Mouse (Mus musculus) embryonic facial prominence, embryonic 10.5 days (tissue): Measurements from ENCODE around the gene Man1b1. TPM values are rescaled to one million over a fixed set of nuclear protein-coding genes. Genes with fewer than 3 reads are reported as not detected.

Experiments used
- DNase-seq: peaks from one replicate; pipeline ENCODE4 v3.0.0-alpha.2; 2017; ENCODE audit warnings: low spot score
- H3K27ac ChIP-seq: fragments of 300-500 bp; sonication (generic); replicated peaks from 2 replicates; pipeline ENCODE4 v1.5.1; 2016; ENCODE audit warnings: mild to moderate bottlenecking
- H3K27me3 ChIP-seq: fragments of 300-500 bp; sonication (generic); replicated peaks from 2 replicates; pipeline ENCODE4 v1.6.1; 2016; ENCODE audit warnings: low read depth, mild to moderate bottlenecking; ENCODE audit not compliant: poor library complexity, severe bottlenecking
- H3K36me3 ChIP-seq: fragments of 300-500 bp; sonication (generic); replicated peaks from 2 replicates; pipeline ENCODE4 v1.6.1; 2016; ENCODE audit warnings: mild to moderate bottlenecking, moderate library complexity
- H3K4me1 ChIP-seq: fragments of 300-500 bp; sonication (generic); 2 replicates; pipeline ENCODE4 v1.6.1; 2016
- H3K4me3 ChIP-seq: fragments of 300-500 bp; sonication (generic); 2 replicates; pipeline ENCODE4 v1.5.1; 2016; ENCODE audit warnings: mild to moderate bottlenecking, moderate library complexity
- H3K9me3 ChIP-seq: fragments of 300-500 bp; sonication (generic); 2 replicates; pipeline ENCODE4 v1.6.1; 2016; ENCODE audit warnings: mild to moderate bottlenecking
- WGBS: fragments of 180-500 bp; shearing (Covaris S2); methylation state at CpG from one replicate; pipeline ENCODE4 v1.1.7; 2016; 5-methylcytosine and 5-hydroxymethylcytosine counted together
- polyA plus RNA-seq: library from polyadenylated mRNA; unstranded; fragments of >200 nt; fragmentation: Nextera tagmentation; extraction: Ambion mirVana; gene quantifications from 2 replicates; pipeline ENCODE4 v1.2.1, GENCODE M21; 2016

Gene Man1b1
- polyA plus RNA-seq, 1 experiment from 2014 or later = 51.9 TPM

DNA sequence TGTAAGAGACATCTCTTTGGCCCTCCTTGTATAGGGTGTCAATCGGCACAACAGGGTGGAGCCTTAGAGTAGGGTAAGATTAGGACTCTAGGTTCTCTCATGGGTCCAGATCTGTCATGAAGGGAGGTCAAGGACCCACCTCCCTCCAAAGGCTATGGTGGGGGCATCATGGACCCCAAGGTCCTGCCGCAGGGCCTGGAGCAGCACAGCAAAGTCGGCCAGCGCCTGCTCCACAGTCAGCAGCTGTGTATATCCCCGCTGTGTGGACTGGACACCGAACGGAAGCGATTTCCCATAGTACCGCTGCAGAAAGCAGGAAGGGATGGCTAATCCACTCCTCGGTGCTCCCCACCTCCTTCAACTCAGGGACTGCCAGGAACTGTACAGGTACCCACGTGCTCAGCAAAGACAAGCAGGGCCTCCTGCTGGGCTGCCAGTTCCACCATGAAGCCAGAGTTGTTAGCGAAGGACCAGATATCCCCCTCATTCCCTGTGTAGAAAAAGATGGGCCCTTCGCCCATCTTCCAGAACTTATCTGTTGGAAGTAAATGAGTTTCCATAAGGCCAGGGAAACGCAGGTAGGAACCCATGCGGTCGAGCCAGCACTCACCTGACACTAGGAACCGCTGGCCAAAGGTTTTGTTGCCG, 23.4 kb downstream of the Man1b1 start:
- Histone ChIP-seq H3K27ac (peak overlapping the region; percentile 55; the same call in 1 of the 2 replicates), H3K36me3 (peaks cover 38% of the 10 kb centered on the region), H3K4me1 (peaks cover 23% of the 10 kb centered on the region), H3K9me3 (no peaks in the 10 kb centered on the region), H3K27me3 (no peaks in the 10 kb centered on the region), H3K4me3 (peak overlapping the region; percentile 70)
- 41% methylated on average over 18 of the region's 18 CpGs for WGBS
- DNase-seq = peak; percentile 11

DNA sequence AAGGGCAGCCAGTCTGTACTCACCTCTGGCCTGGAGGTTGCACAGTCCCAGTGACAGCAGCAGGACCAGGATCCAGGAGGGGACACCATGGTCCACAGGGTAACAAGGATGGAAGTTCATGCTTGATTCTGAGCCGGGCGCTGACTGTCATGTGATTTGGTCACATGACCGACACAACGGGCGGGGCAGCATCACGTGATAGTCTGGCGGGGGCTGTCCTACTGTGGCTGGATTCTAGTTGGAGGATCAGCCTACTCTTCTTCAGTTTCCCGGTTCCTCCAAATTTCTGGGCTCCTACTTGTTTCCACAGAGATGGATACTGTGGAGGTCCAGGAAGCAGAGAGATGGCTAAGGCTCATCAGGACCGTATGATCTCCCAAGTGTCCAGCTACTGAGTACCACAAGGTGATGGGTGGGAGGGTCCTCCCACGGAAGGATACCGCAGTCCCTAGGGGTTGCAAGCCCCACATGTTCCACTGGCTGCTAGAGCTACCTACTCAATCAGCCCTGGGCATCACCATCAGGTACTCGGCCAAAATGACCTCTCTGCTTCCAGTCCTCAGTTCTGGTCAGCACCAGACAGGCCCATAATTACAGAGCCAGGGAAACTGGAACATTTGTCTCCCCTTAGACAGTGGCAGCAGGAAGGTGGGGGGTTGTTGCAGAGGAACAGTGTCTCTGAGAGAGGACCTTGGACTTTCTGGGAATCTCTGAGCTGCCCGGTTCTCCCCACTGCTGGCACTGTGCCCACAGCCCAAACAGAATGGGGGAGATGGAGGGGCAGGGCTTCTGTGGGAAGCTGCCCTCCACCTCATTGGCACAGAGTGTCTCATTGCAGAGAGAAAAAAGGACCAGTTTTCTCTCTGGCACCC, 24.3 kb downstream of the Man1b1 start, which contains the start of gene Dpp7:
Gene Dpp7, minus strand, starts transcription at position 152 of the 872 bp plus-strand sequence.
- H3K27ac ChIP-seq = peak within 1 kb of the TSS; percentile 81
- H3K36me3 ChIP-seq = peaks cover 29% of the 10 kb centered on the region
- peaks cover 23% of the 10 kb centered on the region for H3K4me1 ChIP-seq
- 7% methylated on average over 13 of the region's 13 CpGs for WGBS
- no peaks in the 10 kb centered on the region for H3K9me3 ChIP-seq
- peak within 1 kb of the TSS; percentile 70 for H3K4me3 ChIP-seq
- peak; percentile 91 for DNase-seq
- H3K27me3 ChIP-seq = no peaks in the 10 kb centered on the region

DNA sequence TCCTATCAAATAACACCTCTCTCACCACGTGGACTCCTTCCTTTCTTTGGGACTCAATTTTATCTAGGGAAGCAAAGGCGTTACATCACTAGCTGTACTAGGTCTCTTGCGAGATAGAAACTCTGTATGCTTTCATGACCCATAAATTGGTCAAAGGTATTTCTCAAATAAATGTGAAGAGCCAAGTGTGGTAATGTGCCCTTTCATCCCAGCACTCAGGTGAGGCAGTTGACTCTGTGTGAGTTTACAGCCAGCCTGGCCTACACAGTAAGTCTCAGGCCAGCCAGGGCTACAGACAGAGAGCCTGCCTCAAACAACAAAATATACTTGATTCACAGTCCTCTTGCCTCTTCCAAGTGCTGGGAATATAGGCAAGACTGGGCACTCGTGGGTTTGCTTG, 27.7 kb downstream of the Man1b1 start:
- Histone ChIP-seq H3K9me3 (no peaks in the 10 kb centered on the region), H3K4me1 (peaks cover 24% of the 10 kb centered on the region), H3K36me3 (no peaks in the 10 kb centered on the region), H3K4me3 (no peak overlapping the region), H3K27me3 (peaks cover 30% of the 10 kb centered on the region), H3K27ac (no peak overlapping the region)
- no peak for DNase-seq
- WGBS = 79% methylated on average over 4 of the region's 4 CpGs

DNA sequence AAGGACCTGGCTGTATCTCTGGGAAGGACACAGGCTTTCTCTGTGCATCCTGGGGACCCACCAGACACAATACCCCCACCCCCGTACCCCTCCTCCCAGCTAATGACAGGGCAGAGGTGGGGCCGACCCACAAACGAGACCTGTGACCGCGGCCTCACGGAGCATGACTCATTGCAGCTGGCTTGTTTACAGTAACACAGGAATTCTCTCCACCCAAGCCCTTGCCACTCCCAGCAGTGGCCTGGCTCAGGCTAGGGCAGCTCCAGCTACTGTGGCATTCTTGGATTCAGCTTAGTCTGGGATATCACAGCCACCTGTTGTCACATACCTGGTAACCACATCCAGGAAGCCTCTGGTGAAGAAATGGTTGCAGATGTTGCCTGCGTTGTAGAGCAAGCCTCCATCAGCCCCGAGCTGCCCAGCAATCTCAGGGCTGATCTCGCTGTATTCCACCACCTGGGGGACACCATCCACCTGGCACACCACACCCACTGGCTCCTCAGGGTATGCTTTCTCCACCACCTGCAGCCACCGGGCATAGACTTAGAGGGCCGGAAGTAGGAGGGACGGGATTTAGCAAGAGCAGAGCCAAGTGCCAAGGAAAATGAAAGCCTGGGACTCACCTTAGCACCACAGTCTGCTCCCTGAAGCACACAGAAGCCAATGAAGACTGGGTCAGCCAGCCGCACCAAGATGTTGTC, 31.5 kb downstream of the Man1b1 start:
- H3K36me3 ChIP-seq = no peaks in the 10 kb centered on the region
- H3K4me1 ChIP-seq = peaks cover 12% of the 10 kb centered on the region
- no peaks in the 10 kb centered on the region for H3K9me3 ChIP-seq
- H3K27me3 ChIP-seq = peaks cover 50% of the 10 kb centered on the region
- no peak for DNase-seq
- WGBS = 66% methylated on average over 13 of the region's 13 CpGs
- H3K27ac ChIP-seq = no peak overlapping the region
- H3K4me3 ChIP-seq = no peak overlapping the region

DNA sequence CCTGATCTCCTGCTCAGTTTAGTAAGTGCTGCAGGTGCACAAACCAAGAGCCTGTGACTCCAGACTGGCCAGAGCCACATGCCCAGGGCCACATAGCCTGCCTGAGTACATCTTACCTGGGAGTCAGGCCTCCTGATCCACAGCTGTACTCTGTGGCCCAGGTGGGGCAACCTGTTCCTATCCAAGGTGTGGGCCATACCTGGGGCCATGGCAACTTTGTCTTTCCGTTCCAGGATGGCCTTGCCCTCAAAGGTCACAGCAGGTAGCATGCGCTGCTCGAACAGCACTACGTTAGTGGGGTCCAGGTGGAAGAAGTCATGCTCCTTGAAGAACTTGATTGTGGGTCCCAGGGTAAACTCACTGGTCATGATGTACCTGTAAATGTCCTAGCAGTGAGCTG, 32.2 kb downstream of the Man1b1 start:
- Histone ChIP-seq H3K27me3 (peaks cover 54% of the 10 kb centered on the region), H3K27ac (no peak overlapping the region), H3K4me1 (peaks cover 12% of the 10 kb centered on the region), H3K9me3 (no peaks in the 10 kb centered on the region), H3K4me3 (peak overlapping the region; percentile 74; the same call in 1 of the 2 replicates), H3K36me3 (no peaks in the 10 kb centered on the region)
- 87% methylated on average over 4 of the region's 4 CpGs for WGBS
- DNase-seq = no peak

DNA sequence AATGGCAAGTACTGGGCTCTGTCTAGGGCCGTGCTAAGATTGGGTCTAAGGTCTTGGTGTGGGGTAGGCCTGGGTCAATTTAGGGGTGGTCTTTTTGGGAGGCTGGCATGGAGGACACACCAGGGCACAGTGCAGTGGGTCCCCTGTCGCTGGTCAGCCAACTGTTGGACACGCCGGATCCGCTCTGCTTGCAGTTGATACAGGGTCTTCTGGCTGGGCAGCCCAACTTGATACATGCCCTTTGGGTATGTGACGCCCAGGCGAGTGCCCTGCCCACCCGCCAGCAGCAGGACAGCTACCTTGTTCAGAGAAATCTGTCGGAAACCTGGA, 32.6 kb downstream of the Man1b1 start:
- Histone ChIP-seq H3K36me3 (no peaks in the 10 kb centered on the region), H3K9me3 (no peaks in the 10 kb centered on the region), H3K27ac (no peak overlapping the region), H3K4me1 (peaks cover 12% of the 10 kb centered on the region), H3K27me3 (peaks cover 57% of the 10 kb centered on the region), H3K4me3 (peak overlapping the region; percentile 74)
- DNase-seq = peak; percentile 12
- WGBS = 22% methylated on average over 9 of the region's 9 CpGs

DNA sequence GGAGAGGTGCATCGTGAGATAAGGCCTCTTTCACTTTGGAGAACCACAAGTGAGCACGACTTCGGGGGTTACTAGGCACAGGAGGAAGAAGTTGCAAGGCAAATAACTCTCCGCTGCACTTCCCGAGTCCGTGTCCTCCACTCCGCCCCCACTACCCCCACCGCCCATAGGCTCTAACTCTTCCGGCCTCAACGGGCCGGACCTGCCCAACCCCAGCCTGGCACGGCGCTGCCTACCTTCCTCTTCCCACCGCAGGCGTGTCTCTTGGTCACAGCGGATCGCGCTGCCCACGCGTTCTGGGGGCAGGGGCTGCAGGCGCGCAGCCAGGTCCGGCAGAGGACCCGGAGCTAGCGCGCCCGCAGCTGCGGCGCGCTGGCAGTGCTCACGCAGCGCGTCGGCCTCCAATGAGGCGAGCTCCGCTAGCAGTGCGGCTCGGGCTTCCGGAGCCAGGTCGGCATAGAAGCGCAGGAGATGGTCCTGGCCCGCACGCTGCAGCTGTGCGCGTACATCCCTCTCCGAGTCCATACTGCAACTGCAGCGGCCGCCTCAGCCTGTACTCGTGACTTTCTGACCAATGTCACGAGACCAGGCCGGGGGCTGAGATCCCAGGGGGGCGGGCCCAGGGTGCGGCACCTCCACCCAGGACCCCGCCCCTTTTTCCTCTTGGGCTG, 33.1 kb downstream of the Man1b1 start, which contains the start of gene Uap1l1:
Gene Uap1l1, minus strand, starts transcription at position 592 of the 671 bp plus-strand sequence.
- no peaks in the 10 kb centered on the region for H3K36me3 ChIP-seq
- under 1% methylated on average over 54 of the region's 54 CpGs for WGBS
- H3K9me3 ChIP-seq = no peaks in the 10 kb centered on the region
- H3K4me3 ChIP-seq = peak within 1 kb of the TSS; percentile 74
- DNase-seq = peak; percentile 83
- peaks cover 12% of the 10 kb centered on the region for H3K4me1 ChIP-seq
- H3K27ac ChIP-seq = peak within 1 kb of the TSS; percentile 65
- H3K27me3 ChIP-seq = peaks cover 61% of the 10 kb centered on the region

DNA sequence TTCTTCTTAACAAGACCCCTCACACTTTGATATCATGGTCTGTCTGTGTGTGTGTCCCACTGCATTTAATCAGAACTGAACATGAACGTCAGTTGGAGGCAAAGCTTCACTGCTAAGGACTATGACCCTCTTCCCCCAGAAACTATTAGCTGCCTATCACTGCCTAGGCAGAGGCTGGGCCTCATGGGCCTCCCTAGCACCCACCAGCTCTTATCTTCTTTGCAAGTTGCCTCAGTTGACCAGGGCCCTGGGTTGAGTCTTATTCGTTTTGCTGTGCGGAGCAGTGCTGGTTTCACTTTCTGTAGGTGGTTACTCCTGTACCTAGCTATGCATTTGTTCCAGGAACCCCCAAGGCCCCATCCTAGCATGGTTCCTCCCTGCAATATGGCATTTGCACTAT, 37.9 kb downstream of the Man1b1 start:
- Histone ChIP-seq H3K27me3 (peaks cover 34% of the 10 kb centered on the region), H3K36me3 (peaks cover 8% of the 10 kb centered on the region), H3K9me3 (no peaks in the 10 kb centered on the region), H3K4me3 (no peak overlapping the region), H3K4me1 (peaks cover 42% of the 10 kb centered on the region), H3K27ac (no peak overlapping the region)
- 90% methylated on average over 3 of the region's 3 CpGs for WGBS
- no peak for DNase-seq

DNA sequence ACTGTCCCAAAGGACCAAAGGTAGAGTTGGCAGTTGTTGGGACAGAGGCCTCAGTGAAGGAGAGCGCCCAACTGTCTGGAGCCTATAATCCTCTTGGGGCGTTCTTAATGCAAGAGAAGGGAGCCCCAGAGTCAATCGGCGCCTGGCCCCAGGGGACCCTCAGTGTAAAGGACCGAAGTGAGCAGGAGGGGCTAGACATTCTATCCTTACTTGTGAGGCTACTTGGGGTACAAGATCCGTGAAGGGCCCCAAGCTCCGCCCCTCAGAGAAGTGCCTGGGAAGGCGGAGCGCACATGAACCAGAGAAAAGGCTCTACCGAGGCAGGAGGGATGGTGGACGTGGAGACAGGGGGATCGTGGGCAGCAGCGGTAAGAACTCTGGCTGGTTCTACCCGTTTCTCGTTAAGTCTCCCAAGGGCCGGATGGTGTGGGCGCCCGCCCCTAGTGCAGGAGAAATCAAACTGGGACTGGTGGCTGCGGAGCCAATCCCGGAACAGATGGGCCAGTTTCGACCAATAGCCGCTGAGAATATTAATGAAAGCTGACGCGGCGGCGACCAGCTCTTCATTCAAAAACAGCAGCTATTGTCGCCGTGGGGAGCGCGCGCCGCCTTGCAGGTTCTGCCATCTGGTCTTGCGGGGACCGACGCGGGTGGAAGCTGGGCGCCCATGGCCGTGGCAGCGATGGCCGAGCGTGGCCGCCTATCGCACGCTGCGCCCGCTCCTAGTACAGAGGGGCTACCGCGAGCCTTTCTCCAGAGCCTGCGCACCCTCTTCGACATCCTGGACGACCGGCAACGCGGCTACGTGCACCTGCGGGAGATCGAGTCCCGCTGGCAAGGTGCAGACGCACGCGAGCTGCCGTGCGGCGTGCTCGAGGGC, 39.9 kb downstream of the Man1b1 start, which contains the start of gene Sapcd2:
Gene Sapcd2, plus strand, starts transcription at position 558 of the 880 bp plus-strand sequence.
- Histone ChIP-seq H3K4me1 (peaks cover 35% of the 10 kb centered on the region), H3K36me3 (peaks cover 29% of the 10 kb centered on the region), H3K9me3 (no peaks in the 10 kb centered on the region), H3K27me3 (peaks cover 16% of the 10 kb centered on the region; the same call in 1 of the 2 replicates), H3K27ac (peak within 1 kb of the TSS; percentile 90), H3K4me3 (peak within 1 kb of the TSS; percentile 88)
- under 1% methylated on average over 65 of the region's 65 CpGs for WGBS
- peak; percentile 93 for DNase-seq

DNA sequence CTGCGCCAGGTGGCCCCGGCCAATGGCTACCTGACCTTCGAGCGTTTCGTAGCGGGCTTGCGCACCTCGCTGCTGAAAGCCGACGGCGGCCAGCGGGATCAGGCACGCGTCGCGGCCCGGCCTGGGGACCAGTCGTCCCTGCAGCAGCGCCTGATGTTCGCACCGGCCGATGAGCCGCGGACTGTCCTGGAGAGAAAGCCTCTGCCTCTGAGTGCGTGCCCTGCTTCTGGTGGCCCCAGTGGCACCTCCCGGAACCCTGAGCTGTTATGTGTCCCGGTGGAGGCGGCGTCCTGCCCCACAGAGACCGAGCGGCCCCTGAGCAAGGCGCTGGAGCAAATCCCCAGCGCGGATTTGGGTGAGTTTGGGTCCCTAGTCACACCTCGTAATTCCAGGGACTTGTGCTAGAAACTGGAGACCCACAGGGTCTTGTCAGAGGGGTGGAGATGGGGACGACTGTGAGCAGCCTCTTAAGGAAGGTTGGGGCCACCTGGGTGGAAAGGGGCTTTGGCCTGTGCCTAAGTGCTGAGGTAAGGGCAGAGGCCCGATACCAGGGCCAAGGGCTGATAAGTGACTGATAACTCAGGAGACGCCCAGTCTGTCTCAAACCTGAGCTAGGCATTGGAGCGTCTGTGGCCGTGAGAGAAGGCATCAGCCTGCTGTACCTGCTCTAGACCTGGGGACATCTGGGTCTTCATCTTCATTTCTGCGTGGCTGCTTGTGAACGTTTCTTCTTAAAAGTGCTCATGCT, 40.7 kb downstream of the Man1b1 start:
- Histone ChIP-seq H3K27ac (peak overlapping the region; percentile 90), H3K4me1 (peaks cover 35% of the 10 kb centered on the region), H3K9me3 (no peaks in the 10 kb centered on the region), H3K4me3 (peak overlapping the region; percentile 88), H3K27me3 (peaks cover 16% of the 10 kb centered on the region; the same call in 1 of the 2 replicates), H3K36me3 (peaks cover 37% of the 10 kb centered on the region)
- WGBS = 3% methylated on average over 42 of the region's 42 CpGs
- peak; percentile 8 for DNase-seq

DNA sequence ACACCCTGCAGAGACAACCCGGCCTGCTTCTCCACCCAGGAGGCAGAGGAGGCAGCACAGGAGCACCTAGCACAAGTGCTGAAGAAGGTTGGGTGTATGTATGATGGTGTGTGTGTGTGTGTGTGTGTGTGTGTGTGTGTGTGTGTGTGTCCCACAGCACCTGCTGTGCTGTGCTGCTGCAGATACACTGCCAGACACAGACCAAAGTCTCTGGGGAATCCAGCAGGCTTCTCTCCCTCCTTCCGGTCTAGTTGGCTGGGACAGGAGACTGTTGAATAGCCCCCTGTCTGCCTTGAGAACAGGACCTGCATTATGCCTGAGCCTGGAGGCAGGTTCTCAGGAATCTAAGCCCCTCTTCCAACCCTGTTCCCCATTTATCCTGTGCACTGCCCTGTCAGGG, 41.3 kb downstream of the Man1b1 start:
- Histone ChIP-seq H3K27ac (peak overlapping the region; percentile 90), H3K4me1 (peaks cover 35% of the 10 kb centered on the region), H3K27me3 (peaks cover 16% of the 10 kb centered on the region; the same call in 1 of the 2 replicates), H3K9me3 (no peaks in the 10 kb centered on the region), H3K4me3 (peak overlapping the region; percentile 88), H3K36me3 (peaks cover 43% of the 10 kb centered on the region)
- 46% methylated on average over 2 of the region's 2 CpGs for WGBS
- DNase-seq = peak; percentile 15
